Mouse (Mus musculus): ENCODE data around the gene Ppdpf.

Ppdpf gene

DNA sequence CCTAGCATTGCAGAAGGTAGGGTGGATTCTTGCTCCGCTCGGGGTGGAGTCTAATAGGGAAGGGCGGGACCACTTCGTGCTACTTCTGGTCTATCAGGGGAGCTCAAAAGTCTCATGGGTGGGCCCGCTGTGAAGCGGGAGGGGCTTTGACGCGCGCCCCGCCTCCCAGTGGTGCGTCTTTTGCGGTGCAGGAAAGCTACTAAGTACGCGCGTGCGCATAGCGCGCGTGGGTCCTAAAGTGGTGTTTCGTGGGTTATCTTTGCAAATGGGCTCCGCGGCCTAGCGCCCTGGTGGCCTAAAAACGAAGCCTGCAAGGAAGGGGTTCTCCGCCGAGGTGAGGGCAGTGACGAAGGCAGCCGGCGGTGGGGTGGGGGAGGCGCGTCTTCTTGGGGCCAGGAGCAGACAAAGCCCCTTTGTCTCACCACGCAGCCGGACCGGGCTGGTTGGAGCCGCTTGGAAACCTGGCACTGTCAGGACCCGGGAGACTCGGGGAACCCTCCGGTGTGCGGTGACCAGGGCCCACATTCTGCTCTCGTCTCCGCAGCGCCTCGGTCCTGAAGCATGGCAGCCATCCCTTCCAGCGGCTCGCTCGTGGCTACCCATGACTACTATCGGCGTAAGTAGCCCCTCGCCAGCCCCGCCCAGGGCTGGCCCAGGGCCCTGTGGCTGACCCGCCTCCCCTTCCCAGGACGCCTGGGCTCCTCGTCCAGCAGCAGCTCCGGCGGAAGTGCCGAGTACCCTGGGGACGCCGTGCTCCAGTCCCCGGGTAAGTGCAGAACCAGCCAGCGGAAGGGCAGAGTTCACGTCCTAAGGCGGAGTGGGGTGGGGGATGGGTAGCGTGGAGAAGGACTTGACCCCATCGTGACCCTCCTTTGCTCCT, at the start of gene Ppdpf:
Ppdpf (plus strand) TSS at position 127 of the 880 bp plus-strand sequence.
- DNase-seq (ENCODE audit: low read depth, low spot score), result peak; percentile 91

DNA sequence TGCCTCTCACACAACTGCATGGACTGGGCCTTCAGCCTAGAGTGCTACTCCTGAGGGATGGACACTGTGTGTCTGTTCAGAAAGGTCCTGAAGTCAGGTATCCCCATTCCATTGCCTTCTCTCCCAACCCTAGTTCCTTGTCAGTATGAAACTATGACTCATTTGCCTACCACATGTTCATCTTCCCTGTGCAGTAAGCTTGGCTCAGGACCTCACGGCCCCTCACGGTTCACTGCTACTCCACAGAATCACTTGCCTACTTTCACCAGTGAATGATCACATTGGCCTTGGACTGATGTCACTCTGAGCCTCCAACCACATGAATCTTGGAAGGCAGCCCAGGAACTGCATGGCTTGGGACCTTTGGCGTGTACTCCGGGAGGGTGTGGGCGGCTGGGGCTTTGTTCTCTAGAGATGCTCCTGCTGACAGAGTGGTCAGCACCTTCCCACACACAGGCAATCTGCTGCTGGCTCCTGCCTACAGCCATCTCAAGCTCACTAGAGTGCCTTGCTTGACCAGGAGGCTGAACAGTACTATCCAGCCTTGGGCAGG, 47.3 kb upstream of the Ppdpf start:
- no peak for DNase-seq (ENCODE audit: low read depth, low spot score)

DNA sequence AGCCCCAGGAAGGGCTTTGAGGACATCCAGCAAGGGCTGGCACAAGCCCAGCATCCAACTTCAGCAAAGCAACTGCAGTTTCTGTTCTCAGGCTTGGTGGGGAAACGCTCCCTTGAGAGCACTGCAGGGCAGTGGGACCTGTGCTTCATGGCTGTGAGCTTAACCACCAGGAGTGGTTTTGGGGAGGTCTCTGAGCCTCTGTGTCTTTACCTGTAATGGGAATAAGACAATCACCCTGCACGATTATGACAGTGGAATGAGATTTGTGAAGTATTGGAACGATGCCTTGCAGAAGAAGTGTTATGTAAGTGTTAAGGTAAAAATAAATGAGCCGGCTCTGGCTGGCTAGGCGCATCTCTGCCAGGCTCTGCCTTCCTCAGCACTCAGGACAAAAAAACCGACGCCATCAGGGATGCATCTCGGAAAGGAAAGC, 44.3 kb upstream of the Ppdpf start:
- DNase-seq (ENCODE audit: low read depth, low spot score), result no peak

DNA sequence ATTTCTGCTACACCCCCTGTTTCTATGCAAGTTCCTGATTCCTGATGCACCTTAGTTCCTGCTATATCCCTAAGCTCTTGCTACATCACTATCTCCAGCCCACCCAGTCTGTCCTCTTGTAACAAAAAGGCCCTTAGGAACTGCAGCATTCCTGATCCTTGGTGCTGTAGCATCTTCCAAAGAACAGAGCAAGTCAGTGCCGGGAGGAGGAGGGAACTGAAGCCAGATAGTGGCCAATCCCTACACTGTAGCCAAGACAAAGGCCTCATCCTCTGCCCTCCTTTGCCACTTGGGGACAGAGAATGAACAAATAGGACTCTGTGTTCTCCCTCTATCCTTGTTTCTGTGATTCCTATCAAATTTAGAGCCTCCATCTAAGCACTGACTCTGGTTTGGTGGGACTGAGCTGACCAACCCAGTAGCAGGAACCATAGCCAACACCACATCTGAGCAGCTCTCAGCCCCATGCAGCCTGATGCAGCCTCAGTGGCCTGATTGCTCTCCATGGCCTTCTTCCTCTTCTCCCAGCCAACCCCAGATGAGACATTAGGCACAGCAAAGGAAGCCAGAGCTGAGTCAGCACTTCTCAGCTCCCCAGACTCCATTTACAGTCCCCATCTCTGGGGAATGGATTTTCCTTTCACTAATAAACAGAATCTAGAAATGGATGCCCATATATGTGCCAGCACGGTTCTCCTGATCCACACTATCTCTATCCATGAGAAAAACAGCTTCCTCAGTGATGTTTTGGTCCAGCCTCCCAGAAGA, 43.4 kb upstream of the Ppdpf start:
- no peak for DNase-seq (ENCODE audit: low read depth, low spot score)

DNA sequence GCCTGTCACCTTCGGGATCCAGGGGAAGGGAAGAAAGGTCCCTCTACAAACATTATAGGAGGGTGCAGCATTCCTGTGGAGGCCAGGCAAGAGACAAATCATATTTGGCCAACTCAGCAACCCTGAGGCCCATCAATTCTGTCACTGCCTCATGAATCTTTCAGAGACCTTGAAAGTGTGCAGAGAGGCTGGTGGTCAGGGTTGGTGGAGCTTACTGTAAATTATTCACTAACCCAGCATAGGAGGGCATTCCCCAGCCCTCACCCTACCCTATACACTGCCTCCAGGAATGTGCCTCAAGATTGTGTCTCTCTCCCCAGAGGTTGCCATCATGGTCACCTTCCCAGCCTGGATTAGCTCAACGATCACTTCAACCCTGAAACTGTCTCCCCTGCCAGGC, 42.4 kb upstream of the Ppdpf start:
- DNase-seq (ENCODE audit: low read depth, low spot score), result no peak

DNA sequence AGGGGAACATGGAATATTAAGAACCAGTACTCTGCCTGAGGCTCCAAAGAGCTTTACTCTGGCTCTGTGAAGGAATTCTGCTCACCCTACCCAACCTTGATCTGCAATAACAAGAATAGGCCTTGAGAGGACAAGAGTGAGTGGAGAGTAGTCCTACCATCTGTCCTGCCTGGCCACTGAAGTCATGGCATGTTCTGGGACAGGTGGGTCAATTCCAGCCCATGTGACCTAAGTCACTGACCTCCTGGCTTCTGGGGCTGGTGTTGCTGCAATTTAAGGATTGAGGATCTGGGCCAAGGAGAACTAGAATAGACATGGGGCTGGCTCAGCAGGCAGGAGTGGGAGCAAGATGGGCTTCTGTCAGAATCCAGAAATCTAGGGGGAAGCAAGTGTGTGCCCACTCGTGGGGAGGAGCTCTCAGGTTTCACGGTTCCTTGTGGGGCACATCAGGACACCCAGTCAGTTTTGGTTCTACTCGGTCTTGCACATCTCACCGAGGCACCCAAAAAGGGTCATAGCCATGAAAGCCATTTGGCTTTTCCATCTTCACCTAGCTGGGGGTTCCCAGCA, 40.0 kb upstream of the Ppdpf start:
- DNase-seq (ENCODE audit: low read depth, low spot score), result no peak

DNA sequence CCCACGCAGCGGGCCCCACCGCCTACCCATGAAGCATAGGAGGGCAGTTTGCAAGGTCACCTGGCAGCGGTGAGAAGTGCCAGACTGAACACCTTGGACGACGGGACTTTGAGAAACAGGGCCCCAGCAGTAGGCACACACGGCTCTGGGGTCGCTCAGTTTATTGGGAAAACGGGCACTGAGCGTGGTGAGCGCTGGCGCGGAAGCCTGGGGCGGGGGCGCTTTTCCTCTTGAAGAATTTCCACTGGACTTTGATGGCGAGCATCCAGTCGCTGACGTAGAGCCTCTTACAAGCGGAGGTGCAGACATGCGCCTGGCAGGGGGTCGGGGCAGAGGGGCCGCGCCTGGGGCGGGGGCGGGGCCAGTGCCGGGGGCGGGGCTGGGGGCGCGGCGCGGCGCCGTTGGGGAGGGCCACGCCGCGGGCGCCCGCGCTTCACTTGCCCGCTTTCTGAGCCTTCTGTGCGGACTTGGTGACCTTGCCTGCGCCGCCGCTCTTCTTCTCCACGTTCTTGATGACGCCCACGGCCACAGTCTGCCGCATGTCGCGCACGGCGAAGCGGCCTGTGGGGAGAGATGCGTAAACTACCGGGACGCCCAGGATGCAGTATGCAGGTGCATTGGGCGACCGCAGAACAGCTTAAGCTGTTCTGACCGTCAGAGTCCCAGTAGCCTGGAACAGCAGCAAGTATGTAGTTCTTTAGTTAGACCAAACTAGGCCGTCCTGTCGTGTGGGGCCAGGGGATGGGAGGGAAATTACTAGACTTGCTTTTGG, 39.3 kb upstream of the Ppdpf start:
- peak; percentile 49 for DNase-seq (ENCODE audit: low read depth, low spot score)

DNA sequence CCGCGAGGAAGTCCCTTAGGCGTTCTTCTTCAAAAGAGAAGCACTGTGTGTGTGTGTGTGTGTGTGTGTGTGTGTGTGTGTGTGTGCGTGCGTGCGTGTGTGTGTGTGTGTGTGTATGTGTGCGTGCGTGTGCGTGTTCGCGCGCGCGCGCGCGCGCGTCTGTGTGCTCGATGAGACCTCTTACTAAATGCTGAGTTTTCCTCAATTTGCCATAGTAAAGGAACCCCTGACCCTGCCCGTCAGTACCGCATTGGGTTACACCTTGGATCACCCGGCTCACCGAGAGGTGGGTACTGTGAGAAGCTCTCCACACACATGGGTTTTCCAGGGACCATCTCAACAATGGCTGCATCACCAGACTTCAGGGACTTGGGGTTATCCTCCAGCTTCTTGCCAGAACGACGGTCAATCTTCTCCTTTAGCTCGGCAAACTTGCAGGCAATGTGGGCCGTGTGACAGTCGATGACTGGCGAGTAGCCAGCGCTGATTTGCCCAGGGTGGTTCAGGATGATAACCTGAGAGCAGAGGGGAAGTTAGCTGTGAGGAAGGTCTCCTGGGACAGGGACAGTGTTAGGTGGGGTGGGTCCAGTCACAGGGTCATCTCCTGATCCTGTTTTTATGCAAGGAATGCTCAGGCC, 38.6 kb upstream of the Ppdpf start:
- DNase-seq (ENCODE audit: low read depth, low spot score), result no peak

DNA sequence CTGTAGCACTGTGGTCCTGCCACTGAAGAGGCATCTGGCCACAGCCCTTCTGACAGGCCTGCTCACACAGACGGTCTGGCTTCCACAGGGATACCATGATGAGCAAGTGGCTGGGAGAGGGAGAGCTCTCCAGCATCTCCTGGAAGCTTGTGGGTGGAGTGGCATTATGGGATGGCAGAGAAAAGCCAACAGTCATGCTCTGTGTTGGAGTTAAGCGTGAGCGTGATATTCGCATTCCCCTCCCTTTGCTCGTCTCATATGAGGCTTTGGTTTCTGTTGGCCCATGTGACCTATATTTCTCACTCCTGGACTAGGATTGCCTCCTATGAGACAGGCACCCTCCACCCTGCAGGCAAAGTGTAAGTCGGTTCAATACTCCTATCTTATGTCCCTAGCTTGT, 36.8 kb upstream of the Ppdpf start:
- DNase-seq (ENCODE audit: low read depth, low spot score), result no peak

DNA sequence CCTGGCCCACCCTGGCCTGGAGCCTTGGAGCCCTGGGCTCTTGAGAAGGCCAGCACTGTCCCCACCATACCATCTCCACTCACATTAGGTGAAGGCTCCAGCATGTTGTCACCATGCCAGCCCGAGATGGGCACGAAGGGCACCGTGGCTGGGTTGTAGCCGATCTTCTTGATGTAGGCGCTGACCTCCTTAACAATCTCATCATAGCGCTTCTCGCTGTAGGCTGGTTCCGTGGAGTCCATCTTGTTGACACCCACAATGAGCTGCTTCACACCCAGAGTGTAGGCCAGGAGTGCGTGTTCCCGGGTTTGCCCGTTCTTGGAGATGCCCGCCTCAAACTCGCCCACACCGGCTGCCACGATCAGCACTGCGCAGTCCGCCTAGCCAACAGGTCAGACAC, 34.3 kb upstream of the Ppdpf start:
- no peak for DNase-seq (ENCODE audit: low read depth, low spot score)

DNA sequence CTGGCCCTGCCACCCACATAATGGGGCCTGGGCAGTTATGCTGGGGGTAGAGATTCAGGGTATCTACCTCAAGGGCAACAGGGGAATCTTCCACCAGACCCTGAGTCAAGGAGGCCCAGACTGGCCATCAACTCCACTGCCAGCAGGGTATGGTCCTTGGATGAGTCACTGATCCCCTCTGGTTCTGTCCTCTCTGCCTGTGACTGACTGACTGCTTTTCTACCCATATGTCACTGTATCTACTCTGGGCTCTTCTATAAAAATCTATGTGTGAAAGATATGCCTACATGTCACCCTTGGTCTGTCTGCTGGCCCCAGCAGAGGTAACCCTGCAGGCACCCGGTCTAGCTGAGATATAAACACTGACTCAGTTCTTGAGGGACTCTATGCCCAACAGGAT, 33.9 kb upstream of the Ppdpf start:
- DNase-seq (ENCODE audit: low read depth, low spot score), result no peak

DNA sequence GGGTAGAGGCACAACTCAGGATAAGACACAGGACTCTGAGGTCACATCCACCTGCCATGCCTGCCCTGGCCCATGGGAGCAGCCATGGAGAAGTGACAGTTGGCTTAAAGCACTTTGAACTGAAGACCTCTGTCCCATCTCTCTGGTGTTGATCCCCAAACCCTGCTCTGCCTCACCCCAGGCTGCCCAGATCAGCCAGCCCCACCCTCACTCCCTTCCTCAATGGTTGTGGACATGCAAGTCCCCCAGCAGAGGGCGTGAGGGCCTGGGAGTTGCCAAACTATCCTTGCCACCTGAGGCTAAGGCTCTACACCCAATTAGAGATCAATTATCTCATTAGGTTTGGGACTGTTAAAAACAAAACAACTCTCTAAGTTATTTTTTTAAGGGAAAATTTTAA, 33.2 kb upstream of the Ppdpf start:
- DNase-seq (ENCODE audit: low read depth, low spot score), result no peak

DNA sequence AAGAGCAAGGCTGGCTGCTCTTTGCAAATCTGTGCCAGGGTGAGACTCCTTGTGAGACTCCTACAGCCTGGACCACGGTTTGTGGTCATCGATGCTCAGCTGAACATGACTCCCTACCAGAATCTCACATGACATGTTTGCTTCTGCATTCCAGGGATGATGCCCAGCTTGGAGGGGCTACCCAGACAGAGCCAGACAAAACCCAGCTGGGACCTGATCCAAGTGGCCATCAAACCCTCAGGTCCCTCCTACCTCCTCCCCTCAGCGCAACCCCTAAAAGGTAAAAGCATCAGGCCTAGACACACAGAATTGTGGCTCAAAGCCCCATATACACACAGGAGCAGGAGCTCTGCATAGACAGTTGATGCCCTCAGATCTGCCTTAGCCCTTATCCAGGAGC, 32.7 kb upstream of the Ppdpf start:
- DNase-seq (ENCODE audit: low read depth, low spot score), result no peak

DNA sequence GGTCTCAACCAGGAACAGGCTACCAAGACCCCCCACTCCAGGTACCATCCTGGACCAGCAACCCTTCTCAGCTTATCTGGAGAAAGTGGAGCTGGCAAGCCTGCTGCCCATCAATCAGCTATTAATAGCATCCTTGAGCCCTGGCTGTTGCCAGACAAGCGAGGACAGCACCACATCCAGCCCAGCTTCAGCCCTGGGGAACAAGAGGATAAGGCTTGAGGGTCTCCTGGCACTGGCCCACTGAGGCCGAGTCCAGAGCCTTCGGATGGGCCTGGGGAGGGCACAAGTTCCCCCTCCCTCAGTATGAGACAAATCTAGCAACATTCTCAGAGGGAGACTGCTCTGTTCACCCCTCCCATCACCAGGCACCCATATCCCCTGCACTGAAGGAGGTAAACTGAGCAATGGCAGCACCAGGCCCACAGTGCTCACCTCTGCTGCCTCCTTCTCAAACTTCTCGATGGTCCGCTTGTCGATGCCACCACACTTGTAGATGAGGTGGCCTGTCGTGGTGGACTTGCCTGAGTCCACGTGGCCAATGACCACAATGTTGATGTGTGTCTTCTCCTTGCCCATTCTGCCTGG, 32.1 kb upstream of the Ppdpf start:
- no peak for DNase-seq (ENCODE audit: low read depth, low spot score)

DNA sequence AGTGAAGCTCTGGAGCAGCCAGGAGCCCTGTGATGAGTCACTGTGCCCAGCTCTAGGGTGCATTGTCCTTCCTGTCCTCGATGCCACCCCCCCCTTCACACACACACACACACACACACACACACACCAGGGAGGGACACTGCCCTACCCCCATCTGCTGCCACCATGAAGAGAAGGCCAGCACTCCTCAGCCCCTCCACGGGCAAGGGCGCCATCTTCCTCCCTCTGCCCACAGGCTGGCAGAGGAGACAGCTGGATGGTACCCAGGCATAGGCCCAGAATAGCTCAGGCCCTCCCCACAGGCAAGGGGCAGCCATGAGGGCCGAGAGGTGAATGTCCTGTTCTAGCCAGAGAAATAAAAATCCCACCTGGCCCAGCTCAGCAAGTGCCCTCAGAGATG, 31.2 kb upstream of the Ppdpf start:
- DNase-seq (ENCODE audit: low read depth, low spot score), result no peak

DNA sequence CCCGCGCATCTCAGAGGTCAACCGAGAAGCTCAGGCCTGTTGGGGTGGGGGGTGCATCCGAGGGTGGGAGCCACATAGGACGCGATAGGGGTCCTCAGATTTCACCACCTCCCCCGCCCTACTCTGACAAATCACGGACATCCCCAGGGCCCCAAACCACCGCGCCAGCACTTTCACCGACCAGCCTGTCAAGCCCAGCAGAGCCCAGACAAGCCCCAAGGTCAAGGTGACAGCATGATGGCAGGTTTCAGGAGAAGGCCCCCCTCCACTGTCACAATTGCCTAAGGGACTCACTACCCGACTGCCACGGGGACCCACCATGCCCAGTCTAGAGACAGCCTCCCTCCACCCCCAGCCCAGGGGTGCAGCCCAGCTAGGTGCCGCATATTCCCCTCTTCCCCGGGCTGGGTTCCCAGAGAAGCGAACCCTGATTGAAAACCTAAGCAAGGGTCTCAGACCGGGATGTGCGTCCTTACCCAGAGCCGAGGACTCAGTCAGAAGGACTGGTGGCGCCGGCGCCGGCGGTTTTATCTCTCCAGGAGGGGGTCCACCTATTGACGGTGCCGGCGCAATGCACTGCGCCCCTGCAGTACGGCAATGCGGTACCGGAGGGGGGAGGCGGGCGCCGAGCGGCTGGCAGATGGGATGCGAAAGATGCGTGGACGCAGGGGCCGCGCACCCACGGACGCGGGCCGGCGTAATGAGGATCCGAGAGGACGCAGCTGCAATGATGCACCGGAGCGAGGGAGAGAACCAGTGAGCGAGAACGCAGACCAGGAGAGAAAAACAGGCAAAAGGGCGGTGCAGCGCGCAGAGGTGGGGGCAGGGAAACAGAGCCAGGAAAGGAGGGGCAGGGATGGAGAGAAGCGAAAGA, 30.6 kb upstream of the Ppdpf start, which contains the start of gene Eef1a2:
Eef1a2 (minus strand) TSS at position 767 of the 874 bp plus-strand sequence.
- DNase-seq (ENCODE audit: low read depth, low spot score), result no peak

DNA sequence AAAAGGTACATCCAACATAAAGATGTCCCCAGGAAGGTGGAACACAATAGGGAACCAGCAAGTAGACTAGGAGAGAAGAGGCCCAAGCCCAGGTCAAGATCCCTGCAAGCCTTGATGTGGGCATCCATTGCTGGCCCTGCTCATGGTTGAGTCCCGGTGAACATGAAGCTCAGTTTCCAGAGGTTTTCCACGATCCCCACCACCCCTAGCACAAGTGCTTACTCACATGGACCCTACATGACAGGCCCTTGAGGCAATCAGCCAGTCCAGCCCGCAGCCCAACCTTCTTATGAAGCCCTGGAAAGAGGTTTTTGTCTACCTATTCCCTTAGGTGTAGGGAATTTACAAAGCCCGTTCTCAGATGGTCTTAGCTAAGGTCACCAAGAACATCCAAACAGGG, 29.9 kb upstream of the Ppdpf start:
- DNase-seq (ENCODE audit: low read depth, low spot score), result no peak

DNA sequence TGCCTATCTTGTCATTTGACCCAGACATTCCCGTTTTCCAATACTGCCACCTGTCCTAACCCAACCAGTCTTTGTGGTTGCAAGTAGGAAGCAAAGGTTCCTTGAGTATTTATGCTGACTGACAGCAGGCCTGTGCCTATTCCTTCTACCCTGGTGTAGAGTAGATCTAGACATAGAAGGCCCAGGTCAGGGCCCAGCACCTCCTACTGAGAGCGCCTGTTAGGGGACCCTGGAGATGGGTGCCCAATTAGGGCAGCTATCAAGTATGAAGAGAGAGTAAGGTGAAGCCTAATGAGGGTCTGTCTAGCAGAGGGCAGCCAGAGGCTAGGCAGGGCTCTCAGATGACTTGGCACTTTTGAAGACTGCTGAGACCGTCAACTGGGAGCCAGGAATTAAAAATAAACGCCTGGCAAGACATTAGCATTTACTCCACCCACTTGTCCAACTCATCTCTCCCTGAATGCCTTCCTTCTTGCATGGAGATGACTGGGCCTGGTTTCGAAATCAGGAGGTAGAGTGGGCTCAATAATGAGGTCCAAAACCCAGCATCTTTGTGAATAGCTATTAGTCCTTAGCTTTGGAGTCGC, 29.2 kb upstream of the Ppdpf start:
- no peak for DNase-seq (ENCODE audit: low read depth, low spot score)

DNA sequence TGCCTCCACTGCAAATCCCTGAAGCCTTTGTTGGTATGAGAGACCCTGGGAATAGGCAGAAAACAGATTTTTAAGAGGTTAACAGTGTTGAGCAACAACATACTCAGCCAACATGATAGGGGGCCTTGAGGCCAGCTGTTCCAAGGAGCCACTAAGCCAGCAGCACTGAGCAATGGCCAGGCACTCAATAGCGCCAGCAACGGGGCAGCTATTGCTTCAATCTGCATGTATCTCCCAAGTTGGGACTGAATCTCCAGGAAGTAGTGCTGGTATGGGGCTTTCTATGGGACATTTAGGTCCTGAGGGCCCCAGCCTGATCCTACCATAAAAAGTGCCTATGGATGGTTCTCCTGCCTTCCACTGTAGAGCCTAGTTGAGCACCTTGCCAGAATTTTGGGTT, 28.6 kb upstream of the Ppdpf start:
- no peak for DNase-seq (ENCODE audit: low read depth, low spot score)

Measured in mesoderm, embryonic 11.5 days (tissue).